Mouse (Mus musculus) left cerebral cortex, adult 8-10 months (tissue): Measurements from ENCODE around the gene 2210016F16Rik. TPM values are rescaled to one million over a fixed set of nuclear protein-coding genes. Genes with fewer than 3 reads are reported as not detected.
"Not testable (repeated sequence)": the region's sequence is repeated elsewhere in the genome, so short reads cannot be mapped to it uniquely, and the experiment has no call there.

Source experiments
- DNase-seq, 2 experiments: peaks; one replicate each; pipeline ENCODE4 v3.0.0; 2022; ENCODE audit warnings: low spot score in 2 of 2
- total RNA-seq, 4 experiments: library from RNA; stranded (reverse); gene quantifications; 2 replicates each; pipeline ENCODE4 v1.2.4; 2022

The 2210016F16Rik gene
- 1 to 10 TPM; 7.4 to 9.1 (median 8.1) TPM for total RNA-seq

GRCm38 (mm10) chr13:58384779-58385546, at the start of gene 2210016F16Rik:
TSS of gene 2210016F16Rik (minus strand) at chr13:58385225.
- DNase-seq = peak in 1 of 2 experiments; percentile 32

GRCm38 (mm10) chr13:58423061-58423660, 38.1 kb upstream of the 2210016F16Rik start:
- no peak for DNase-seq

- DNase-seq = no peak
These were observed 37.2 kb upstream of the 2210016F16Rik start for GRCm38 (mm10) chr13:58422242-58422641.

GRCm38 (mm10) chr13:58421026-58421425, 36.0 kb upstream of the 2210016F16Rik start:
- no peak for DNase-seq

GRCm38 (mm10) chr13:58419266-58419665, 34.2 kb upstream of the 2210016F16Rik start:
- no peak for DNase-seq

GRCm38 (mm10) chr13:58418656-58419055, 33.6 kb upstream of the 2210016F16Rik start:
- DNase-seq = no peak

- DNase-seq = no peak
These were observed 30.8 kb upstream of the 2210016F16Rik start for GRCm38 (mm10) chr13:58415838-58416237.

GRCm38 (mm10) chr13:58415374-58415773, 30.3 kb upstream of the 2210016F16Rik start:
- no peak for DNase-seq

GRCm38 (mm10) chr13:58411073-58411472, 26.0 kb upstream of the 2210016F16Rik start:
- DNase-seq = no peak

- not testable (repeated sequence) for DNase-seq
These were observed 18.2 kb upstream of the 2210016F16Rik start, which contains the start of gene Hnrnpk for GRCm38 (mm10) chr13:58403243-58403642. TSS of gene Hnrnpk (minus strand) at chr13:58403343.

GRCm38 (mm10) chr13:58402744-58403110, 17.7 kb upstream of the 2210016F16Rik start:
- DNase-seq = no peak

- DNase-seq = peak; percentile 93 to 99
These were observed 17.1 kb upstream of the 2210016F16Rik start, which contains the start of gene Rmi1 for GRCm38 (mm10) chr13:58402003-58402743. TSS of gene Rmi1 (plus strand) at chr13:58402248.

GRCm38 (mm10) chr13:58401135-58402002, 16.3 kb upstream of the 2210016F16Rik start:
- DNase-seq = peak; percentile 28 to 63

GRCm38 (mm10) chr13:58400576-58400975, 15.6 kb upstream of the 2210016F16Rik start:
- DNase-seq = no peak

- no peak for DNase-seq
These were observed 12.6 kb upstream of the 2210016F16Rik start for GRCm38 (mm10) chr13:58397651-58398050.

GRCm38 (mm10) chr13:58394392-58394791, 9.4 kb upstream of the 2210016F16Rik start:
- DNase-seq = not testable (repeated sequence)

- DNase-seq = no peak
These were observed 4.4 kb upstream of the 2210016F16Rik start for GRCm38 (mm10) chr13:58389324-58389951.

GRCm38 (mm10) chr13:58388379-58388778, 3.4 kb upstream of the 2210016F16Rik start:
- DNase-seq = no peak

- DNase-seq = peak; percentile 27 to 56
These were observed 2.9 kb upstream of the 2210016F16Rik start for GRCm38 (mm10) chr13:58387948-58388347.

GRCm38 (mm10) chr13:58385547-58385920, 509 bp upstream of the 2210016F16Rik start:
- DNase-seq = no peak
